Mouse (Mus musculus): ENCODE measurements around the gene Gmppa. TPM values are rescaled to one million over a fixed set of nuclear protein-coding genes. Genes with fewer than 3 reads are reported as not detected.

The Gmppa gene
- polyA plus RNA-seq (2012; ENCODE audit: insufficient read depth, insufficient read length, low replicate concordance, missing spikeins), result not detected in 2 replicates

DNA sequence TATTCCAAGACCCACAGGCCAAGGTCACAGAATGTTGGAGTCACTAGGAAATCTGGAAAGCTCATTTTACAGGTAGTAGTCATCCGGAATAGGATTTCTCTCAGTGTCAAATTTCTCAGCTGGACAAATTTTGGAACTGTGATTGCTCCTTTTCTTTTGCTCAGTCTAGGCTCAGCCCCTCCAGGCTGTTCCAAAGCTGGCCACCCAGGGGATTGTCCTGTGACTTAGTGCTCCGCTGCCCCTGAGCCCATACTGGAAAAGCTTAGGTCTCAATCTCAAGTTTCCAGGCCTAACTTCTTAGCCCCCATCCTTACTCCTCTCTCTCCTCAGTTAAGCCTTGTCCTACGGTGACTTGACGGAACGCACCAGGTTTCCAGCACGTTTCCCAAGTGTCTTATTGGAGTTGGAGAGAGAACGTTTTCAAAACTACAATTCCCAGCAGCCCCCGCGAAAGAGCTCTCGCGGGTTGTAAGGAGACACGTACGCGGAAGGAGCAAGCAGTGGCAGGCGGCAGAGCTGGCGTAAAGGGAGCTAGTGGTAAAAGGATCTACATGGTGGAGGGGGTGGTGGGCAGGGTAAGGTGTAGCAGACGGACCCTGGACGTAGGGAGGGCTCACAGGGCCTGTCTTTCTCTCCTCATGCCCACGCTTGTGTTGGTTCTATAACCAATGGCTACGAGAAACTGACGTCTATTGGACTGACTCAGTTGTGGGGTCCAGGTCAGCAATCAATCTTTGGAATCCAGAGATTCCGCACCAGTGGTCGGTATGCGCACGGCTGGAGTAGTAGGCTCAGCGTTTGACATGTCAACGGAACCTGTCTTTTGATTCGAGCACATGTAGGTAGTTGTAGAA is at the start of gene Gmppa:
TSS of gene Gmppa (plus strand) at position 456 of the 854 bp plus-strand sequence.
- Histone ChIP-seq H3K4me3 (ENCODE audit: insufficient read depth, low read depth, low read length) (peak within 1 kb of the TSS; percentile 48), H3K27ac (ENCODE audit: insufficient read depth, low read depth, low read length) (no peak within 1 kb of the TSS), H3K4me1 (ENCODE audit: control insufficient read depth, insufficient read depth, low read length) (peaks cover 6% of the 10 kb centered on the region)
- 5% methylated on average over 28 of the region's 28 CpGs for WGBS
- peak; percentile 38; the same call in 1 of the 2 replicates for TF ChIP-seq POLR2A (IDR thresholded peaks at IDR 0.05; ENCODE audit: insufficient read depth, low read depth, low read length)
- TF ChIP-seq CTCF (IDR thresholded peaks at IDR 0.05; ENCODE audit: insufficient read depth, low read depth, low read length), result no peak

DNA sequence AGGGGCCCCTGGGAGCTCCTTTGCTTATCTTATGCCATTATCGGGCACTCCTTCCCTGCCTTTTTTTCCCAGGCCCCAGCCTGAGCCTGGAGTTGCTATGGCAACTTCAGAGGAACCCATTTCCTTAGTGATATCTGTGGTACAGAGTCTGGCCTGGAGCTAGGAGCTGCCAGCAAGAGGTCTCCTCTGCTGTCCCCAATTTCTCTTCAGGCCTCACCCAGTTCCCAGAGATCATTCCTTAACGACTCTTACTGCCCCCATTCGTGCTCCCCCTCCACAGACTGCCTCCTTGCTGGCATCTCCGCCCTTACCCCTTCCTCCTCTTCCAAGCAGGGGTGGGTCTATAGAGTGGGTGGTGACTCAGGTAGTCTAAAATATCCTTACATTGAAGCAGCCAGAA is 49.6 kb upstream of the Gmppa start:
- TF ChIP-seq CTCF (IDR thresholded peaks at IDR 0.05; ENCODE audit: insufficient read depth, low read depth, low read length) (no peak), POLR2A (IDR thresholded peaks at IDR 0.05; ENCODE audit: insufficient read depth, low read depth, low read length) (no peak)
- H3K4me3 ChIP-seq (ENCODE audit: insufficient read depth, low read depth, low read length), result peak overlapping the region; percentile 12; the same call in 1 of the 2 replicates
- H3K4me1 ChIP-seq (ENCODE audit: control insufficient read depth, insufficient read depth, low read length), result peaks cover 63% of the 10 kb centered on the region
- WGBS, result 33% methylated on average over 4 of the region's 4 CpGs
- peak overlapping the region; percentile 87 for H3K27ac ChIP-seq (ENCODE audit: insufficient read depth, low read depth, low read length)

DNA sequence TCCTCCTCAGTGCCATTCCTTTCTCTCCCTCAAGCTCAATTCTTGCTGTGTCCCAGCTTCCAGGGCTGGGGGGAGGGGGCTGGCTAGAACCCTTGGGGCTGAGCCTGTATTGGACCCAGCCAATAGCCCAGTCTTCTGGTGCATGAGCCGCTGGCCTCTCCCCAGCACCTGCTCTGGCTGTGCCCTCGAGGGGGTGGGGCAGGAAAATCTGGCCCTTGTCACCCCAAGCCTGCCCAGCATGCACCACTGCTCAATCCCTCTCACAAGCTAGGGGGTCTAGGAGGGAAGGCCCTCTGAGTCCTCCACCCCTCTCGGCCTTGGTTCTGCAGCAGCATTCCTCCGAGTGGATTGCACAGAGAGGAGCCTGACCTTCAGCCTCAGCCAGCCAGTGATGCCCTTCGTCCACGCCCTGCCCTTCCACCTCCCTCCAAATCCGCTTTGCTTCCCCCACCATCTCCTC is 48.2 kb upstream of the Gmppa start:
- H3K4me3 ChIP-seq (ENCODE audit: insufficient read depth, low read depth, low read length), result peak overlapping the region; percentile 13
- peaks cover 62% of the 10 kb centered on the region for H3K4me1 ChIP-seq (ENCODE audit: control insufficient read depth, insufficient read depth, low read length)
- TF ChIP-seq POLR2A (IDR thresholded peaks at IDR 0.05; ENCODE audit: insufficient read depth, low read depth, low read length) (no peak), CTCF (IDR thresholded peaks at IDR 0.05; ENCODE audit: insufficient read depth, low read depth, low read length) (0 out of 2 replicates have a peak, but pooled peaks have one; percentile 6)
- WGBS, result 38% methylated on average over 7 of the region's 7 CpGs
- H3K27ac ChIP-seq (ENCODE audit: insufficient read depth, low read depth, low read length), result peak overlapping the region; percentile 43

DNA sequence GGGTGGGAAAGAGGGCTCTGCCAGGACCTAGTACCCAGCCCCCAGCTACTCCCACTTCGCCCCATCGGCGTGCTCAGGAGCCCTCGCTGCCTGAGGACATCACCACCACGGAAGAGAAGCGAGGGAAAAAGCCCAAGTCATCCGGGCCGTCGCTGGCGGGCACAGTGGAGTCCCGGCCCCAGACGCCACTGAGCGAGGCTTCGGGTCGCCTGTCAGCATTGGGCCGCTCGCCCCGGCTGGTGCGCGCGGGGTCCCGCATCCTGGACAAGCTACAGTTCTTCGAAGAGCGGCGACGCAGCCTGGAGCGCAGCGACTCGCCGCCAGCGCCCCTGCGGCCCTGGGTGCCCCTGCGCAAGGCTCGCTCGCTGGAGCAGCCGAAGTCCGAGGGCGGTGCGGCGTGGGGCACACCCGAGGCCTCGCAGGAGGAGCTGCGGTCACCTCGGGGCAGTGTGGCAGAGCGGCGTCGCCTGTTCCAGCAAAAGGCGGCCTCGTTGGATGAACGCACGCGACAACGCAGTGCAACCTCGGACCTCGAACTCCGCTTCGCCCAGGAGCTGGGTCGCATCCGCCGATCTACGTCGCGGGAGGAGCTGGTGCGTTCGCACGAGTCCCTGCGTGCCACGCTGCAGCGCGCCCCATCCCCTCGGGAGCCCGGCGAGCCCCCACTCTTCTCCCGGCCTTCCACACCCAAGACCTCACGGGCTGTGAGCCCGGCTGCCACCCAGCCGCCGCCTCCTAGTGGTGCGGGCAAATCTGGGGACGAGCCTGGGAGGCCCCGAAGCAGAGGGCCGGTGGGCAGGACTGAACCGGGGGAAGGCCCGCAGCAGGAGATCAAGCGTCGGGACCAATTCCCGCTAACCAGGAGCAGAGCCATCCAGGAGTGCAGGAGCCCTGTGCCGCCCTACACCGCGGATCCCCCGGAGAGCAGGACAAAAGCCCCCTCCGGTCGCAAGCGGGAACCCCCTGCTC is 47.5 kb upstream of the Gmppa start:
- Histone ChIP-seq H3K4me1 (ENCODE audit: control insufficient read depth, insufficient read depth, low read length) (peaks cover 62% of the 10 kb centered on the region), H3K4me3 (ENCODE audit: insufficient read depth, low read depth, low read length) (peak overlapping the region; percentile 13), H3K27ac (ENCODE audit: insufficient read depth, low read depth, low read length) (peak overlapping the region; percentile 43)
- WGBS, result 23% methylated on average over 94 of the region's 94 CpGs
- TF ChIP-seq POLR2A (IDR thresholded peaks at IDR 0.05; ENCODE audit: insufficient read depth, low read depth, low read length) (no peak), CTCF (IDR thresholded peaks at IDR 0.05; ENCODE audit: insufficient read depth, low read depth, low read length) (0 out of 2 replicates have a peak, but pooled peaks have one; percentile 2)

DNA sequence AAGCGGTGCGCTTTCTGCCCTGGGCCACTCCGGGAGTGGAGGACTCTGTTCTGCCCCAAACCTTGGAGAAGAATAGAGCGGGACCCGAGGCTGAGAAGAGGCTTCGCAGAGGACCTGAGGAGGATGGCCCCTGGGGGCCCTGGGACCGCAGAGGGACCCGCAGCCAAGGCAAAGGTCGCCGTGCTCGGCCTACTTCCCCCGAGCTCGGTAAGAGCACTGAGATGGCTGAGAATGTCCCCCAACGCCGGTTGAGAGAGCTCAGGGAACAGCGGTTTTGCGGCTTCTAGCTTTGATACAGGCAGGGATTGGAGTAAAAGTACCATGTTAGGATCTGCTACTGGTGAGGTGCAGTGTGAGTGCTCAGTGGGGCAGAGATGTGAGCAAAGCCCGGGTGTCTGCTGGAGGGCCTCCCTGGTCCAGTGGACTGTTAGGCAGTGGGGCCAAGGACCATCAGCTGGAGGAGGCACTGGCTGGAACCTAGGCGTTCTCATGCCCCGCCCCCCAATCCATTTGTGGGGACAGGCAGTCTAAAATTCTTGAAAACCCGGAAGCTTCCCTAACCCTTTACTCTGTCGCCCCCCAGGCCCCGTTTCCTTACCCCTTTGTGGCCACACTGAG is 46.7 kb upstream of the Gmppa start:
- TF ChIP-seq CTCF (IDR thresholded peaks at IDR 0.05; ENCODE audit: insufficient read depth, low read depth, low read length), result no peak
- TF ChIP-seq POLR2A (IDR thresholded peaks at IDR 0.05; ENCODE audit: insufficient read depth, low read depth, low read length), result no peak
- H3K27ac ChIP-seq (ENCODE audit: insufficient read depth, low read depth, low read length), result no peak overlapping the region
- peaks cover 65% of the 10 kb centered on the region for H3K4me1 ChIP-seq (ENCODE audit: control insufficient read depth, insufficient read depth, low read length)
- peak overlapping the region; percentile 13 for H3K4me3 ChIP-seq (ENCODE audit: insufficient read depth, low read depth, low read length)
- 45% methylated on average over 23 of the region's 23 CpGs for WGBS

DNA sequence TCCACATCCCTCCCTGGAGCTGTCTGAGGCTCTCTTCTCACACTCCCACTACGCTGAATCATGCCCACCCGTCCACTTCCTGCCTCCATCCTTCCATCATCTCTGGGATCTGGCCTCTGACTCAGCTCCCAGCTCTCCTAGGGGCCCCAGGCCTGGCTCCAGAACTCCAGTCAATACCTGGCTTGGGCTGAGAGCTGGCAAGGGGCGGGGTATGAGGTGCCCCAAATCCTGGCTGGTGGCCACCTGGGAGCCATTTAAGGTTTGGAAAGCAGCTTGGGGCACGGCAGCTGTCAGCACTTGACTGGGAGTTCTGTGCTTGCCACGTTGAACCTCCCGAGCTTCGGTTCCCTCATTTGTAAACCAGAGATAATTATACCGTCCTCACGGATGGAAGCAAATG is 42.6 kb upstream of the Gmppa start:
- 21% methylated on average over 9 of the region's 9 CpGs for WGBS
- TF ChIP-seq CTCF (IDR thresholded peaks at IDR 0.05; ENCODE audit: insufficient read depth, low read depth, low read length), result no peak
- no peak for TF ChIP-seq POLR2A (IDR thresholded peaks at IDR 0.05; ENCODE audit: insufficient read depth, low read depth, low read length)
- Histone ChIP-seq H3K4me1 (ENCODE audit: control insufficient read depth, insufficient read depth, low read length) (peaks cover 37% of the 10 kb centered on the region), H3K27ac (ENCODE audit: insufficient read depth, low read depth, low read length) (peak overlapping the region; percentile 2), H3K4me3 (ENCODE audit: insufficient read depth, low read depth, low read length) (no peak overlapping the region)

DNA sequence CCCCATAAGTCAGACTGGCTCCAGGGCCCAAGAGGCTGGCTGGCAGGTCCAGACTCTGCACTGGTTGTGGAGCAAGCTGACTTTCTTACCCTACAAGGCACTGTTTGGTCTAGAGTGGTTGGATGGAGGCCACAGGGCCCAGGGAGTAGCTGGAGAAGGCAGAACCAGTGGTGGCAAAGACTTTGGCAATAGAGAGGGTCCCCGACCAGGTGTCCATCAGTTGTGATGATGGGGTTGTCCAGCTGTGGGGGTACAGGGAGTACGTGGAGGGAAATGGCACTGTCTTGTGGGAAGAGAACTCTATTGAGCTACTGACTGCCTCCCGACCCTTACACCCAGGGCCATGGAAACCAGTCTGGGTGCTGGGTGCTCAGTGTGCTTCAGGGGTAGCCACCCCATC is 41.9 kb upstream of the Gmppa start:
- TF ChIP-seq CTCF (IDR thresholded peaks at IDR 0.05; ENCODE audit: insufficient read depth, low read depth, low read length) (no peak), POLR2A (IDR thresholded peaks at IDR 0.05; ENCODE audit: insufficient read depth, low read depth, low read length) (no peak)
- Histone ChIP-seq H3K27ac (ENCODE audit: insufficient read depth, low read depth, low read length) (peak overlapping the region; percentile 48), H3K4me3 (ENCODE audit: insufficient read depth, low read depth, low read length) (no peak overlapping the region), H3K4me1 (ENCODE audit: control insufficient read depth, insufficient read depth, low read length) (peaks cover 34% of the 10 kb centered on the region)
- 94% methylated on average over 3 of the region's 3 CpGs for WGBS

DNA sequence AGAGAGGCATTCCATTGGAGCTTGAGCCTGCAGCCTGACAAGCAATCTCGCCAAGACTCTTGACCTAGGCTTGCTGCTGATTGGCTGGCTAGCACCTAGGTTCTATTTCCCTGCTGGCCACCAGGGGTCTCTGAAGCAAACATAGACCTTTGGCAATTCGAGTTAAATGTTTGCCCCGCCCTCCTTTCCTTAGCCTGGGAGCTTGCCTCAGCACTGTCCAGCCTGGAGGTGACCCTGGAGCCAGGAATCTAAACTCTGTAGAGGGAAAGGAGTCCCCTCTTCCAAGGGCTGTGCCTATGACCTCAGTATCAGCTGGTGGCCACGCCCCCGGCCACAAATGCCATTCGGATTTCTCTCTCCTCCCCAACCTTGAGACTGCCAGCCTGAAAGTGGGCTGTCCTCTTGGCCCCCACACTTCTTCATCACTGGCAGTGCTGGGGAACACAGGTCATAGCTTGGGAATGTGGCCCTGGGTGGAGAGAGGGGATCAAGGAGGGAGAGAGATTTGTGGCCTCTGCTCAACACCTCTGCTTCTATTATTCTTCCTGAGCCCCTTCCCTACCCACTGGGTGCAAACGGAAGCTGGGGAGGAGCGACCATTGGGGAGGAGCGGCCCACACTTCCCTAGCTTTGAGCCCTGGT is 36.8 kb upstream of the Gmppa start:
- WGBS, result 33% methylated on average over 9 of the region's 9 CpGs
- TF ChIP-seq CTCF (IDR thresholded peaks at IDR 0.05; ENCODE audit: insufficient read depth, low read depth, low read length) (peak; percentile 63), POLR2A (IDR thresholded peaks at IDR 0.05; ENCODE audit: insufficient read depth, low read depth, low read length) (no peak)
- no peak overlapping the region for H3K4me3 ChIP-seq (ENCODE audit: insufficient read depth, low read depth, low read length)
- peaks cover 23% of the 10 kb centered on the region for H3K4me1 ChIP-seq (ENCODE audit: control insufficient read depth, insufficient read depth, low read length)
- no peak overlapping the region for H3K27ac ChIP-seq (ENCODE audit: insufficient read depth, low read depth, low read length)
